Mouse (Mus musculus): ENCODE measurements around the gene Pafah1b3.
A peak's percentile ranks its signal among the peaks of the same experiment; 100 is the strongest.
"Not testable (repeated sequence)": the region's sequence is repeated elsewhere in the genome, so short reads cannot be mapped to it uniquely, and the experiment has no call there.

Pafah1b3 gene

GRCm38 (mm10) chr7:25267751-25268463, 29.9 kb downstream of the Pafah1b3 start:
- peak; percentile 100 for DNase-seq (ENCODE audit: low spot score)

GRCm38 (mm10) chr7:25267301-25267750, 30.5 kb downstream of the Pafah1b3 start, which contains the start of gene Cic:
Gene Cic (plus strand): TSS chr7:25267704.
- peak; percentile 98 for DNase-seq (ENCODE audit: low spot score)

DNA sequence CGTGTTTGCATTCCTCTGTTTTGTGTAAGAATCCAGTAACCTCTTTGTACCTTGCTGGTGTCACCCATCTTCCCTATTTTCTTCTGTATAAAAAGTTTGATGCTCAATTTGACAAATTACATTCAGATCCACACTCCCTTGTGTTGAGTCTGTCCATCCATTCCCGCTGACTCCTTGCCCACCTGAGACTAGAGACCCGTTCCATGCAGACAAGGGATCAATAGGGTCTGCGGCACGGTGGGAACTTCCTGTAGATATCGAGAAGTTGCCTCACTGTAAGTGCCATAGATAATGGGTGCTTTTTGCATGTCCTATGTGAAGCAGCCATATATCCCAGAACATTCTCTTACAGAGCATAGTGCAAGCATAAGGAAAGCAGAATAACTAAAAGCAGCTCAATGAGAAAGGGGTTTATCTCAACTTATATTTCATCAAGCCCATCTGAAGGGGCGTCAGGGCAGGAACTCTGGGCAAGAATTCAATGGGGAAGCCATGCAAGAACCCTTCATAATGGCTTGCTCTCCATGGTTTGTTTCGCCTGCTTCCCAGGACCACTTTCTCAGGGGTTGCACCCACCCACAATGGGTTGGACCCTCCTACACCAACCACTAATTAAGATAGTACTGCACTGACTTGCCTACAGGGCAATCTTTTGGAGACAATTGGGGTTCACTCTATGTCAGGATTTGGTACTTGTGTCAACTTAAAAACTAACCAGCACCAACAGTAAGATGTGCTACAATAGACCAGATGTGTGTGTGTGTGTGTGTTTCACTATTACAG, 31.4 kb downstream of the Pafah1b3 start:
- no peak for DNase-seq (ENCODE audit: low spot score)

- DNase-seq (ENCODE audit: low spot score) = not testable (repeated sequence)
Observed at GRCm38 (mm10) chr7:25265743-25266142, 32.0 kb downstream of the Pafah1b3 start.

- no peak for DNase-seq (ENCODE audit: low spot score)
Observed at GRCm38 (mm10) chr7:25263968-25264870, 33.6 kb downstream of the Pafah1b3 start.

GRCm38 (mm10) chr7:25261896-25262295, 35.9 kb downstream of the Pafah1b3 start:
- no peak for DNase-seq (ENCODE audit: low spot score)

DNA sequence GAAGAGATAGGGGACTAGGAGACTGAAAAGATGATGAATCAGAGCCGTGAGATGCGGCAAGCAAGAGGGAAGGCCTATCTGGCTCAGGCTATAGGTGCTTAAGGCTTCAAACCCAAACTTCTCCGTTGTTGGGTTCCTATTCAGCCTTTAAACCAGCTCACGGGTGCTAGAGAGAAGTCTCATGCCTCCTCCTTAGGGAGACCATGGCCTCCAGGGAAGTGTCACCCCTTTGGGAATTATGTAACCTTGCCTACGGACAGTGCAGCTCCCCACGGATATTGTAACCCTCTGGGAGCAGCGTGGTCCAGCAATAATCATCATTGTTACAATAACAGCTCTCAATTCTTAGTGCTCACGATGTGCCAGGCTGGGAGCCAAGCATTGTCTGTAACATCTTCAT, 46.0 kb downstream of the Pafah1b3 start:
- no peak for DNase-seq (ENCODE audit: low spot score)

GRCm38 (mm10) chr7:25251071-25251791, 46.6 kb downstream of the Pafah1b3 start:
- no peak for DNase-seq (ENCODE audit: low spot score)

- DNase-seq (ENCODE audit: low spot score) = peak; percentile 89
Observed at GRCm38 (mm10) chr7:25250141-25250972, 47.4 kb downstream of the Pafah1b3 start, which contains the start of gene Erf. Gene Erf (minus strand): TSS chr7:25250761.

DNA sequence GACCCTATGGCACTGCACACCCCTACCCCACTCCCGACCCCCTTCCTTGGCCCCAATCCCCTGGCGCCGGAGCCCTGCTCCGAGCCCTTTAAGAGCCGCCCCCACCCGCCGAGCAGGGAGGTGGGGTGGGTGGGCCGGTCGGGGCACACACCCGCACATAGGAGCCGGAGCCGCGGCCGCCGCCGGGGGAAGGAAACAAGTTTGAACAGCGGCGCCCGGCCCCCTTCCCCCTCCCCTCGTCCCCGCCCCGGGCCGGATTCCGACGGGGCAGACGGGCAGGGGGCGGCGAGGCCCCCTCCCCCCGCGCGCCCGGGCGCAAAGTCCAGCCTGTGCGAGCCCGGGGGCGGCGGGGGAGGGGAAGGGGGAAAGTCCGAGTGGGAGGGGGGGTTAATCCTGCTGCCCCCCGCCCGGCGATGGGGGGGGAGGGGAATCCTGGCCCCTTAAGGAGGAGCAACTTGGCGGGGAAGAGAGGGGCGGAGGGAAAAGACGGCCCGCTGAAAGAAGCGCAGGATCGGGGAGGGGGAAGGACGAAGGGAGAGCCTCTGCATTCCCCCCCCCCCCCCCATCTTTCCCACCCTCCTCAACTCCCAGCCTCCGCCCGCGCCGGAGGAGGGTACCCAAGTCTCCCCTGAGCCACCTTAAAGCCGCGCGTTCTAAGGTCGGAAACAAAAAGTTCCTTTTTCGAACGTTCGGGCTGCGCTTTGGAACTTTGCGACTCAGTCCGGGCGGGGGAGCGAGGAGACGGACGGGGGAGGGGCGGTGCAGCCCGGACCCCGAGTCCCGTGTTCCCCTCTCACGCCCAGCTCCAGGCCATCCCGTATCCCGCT, 48.3 kb downstream of the Pafah1b3 start:
- no peak for DNase-seq (ENCODE audit: low spot score)

GRCm38 (mm10) chr7:25248846-25249313, 48.9 kb downstream of the Pafah1b3 start:
- no peak for DNase-seq (ENCODE audit: low spot score)

GRCm38 (mm10) chr7:25248018-25248647, 49.7 kb downstream of the Pafah1b3 start:
- no peak for DNase-seq (ENCODE audit: low spot score)

DNA sequence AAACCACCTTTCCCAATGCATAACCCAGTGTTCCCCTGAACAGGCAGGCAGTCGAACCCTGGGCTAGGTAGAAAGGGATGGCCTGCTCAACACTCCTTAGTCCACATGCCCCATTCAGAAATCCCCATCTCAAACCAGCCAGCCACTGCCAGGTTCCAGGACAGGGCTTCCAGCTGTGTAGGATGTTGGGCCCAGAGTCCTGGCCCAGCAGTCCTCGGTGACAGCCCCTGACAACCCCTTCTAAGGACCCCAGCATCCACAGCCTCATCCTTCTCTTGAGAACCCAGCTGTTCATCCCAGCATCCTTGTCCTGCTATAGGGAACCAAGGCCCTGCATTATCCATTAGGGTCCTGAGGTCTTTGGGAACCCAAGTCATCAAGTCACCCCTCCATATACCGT, 50.3 kb downstream of the Pafah1b3 start:
- DNase-seq (ENCODE audit: low spot score) = no peak

GRCm38 (mm10) chr7:25246759-25247137, 51.0 kb downstream of the Pafah1b3 start:
- DNase-seq (ENCODE audit: low spot score) = no peak

DNA sequence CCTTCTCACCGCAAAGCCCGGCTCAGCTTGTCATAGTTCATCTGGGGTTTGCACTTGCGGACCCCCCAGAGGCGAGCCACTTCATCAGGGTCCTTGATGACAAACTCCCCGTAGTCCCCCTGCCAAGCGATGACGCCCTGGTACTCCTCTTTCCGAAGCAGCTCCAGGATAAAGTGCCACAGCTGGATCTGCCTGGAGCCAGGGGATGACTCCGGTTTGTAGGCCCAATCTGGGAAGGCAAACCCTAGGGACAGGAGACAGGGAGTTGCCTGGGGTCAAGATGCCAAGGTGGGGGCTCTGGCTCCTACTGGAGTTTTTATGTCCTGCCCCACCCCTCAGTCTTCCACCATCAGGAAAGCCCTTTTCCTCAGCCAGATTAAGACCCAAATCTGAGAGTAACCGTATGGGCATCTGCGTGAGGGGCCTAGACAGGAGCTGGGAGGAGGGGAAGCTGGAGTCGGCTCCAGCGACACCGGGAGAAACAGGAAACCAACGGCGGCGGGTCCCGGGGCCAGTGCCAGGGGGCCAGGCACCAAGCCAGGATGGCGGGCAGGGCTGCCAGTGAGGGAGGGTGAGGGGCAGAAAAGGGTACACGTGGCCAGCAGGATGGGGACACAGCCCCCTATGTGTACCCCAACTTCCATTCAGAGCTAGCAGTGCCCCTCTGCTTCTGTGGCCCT, 51.6 kb downstream of the Pafah1b3 start:
- DNase-seq (ENCODE audit: low spot score) = no peak
